Comparison of ENCODE assay signal across 1 mouse cellular context in genomic region chr9:104280725-104281495, GRCm38 (mm10).
TF ChIP-seq lines count a peak whose summit lies in the region.

No protein-coding gene starts in this region.

TF ChIP-seq in CH12.LX, 34 proteins besides CTCF, POLR2A, EP300 and RAD21 (continued from another document):
- no peak for TF ChIP-seq ZKSCAN1 (IDR thresholded peaks at IDR 0.05; ENCODE audit: borderline replicate concordance, low read depth, low read length)
- no peak for TF ChIP-seq NRF1 (IDR thresholded peaks at IDR 0.05; ENCODE audit: low read depth, low read length)
- peak; percentile 82 for TF ChIP-seq ZNF384 (IDR thresholded peaks at IDR 0.05; ENCODE audit: low read depth, low read length)
- no peak for TF ChIP-seq MAFK (IDR thresholded peaks at IDR 0.05; ENCODE audit: insufficient replicate concordance, low read length)
- TF ChIP-seq CHD2 (IDR thresholded peaks at IDR 0.05; ENCODE audit: low read length): no peak
- TF ChIP-seq SIN3A (IDR thresholded peaks at IDR 0.05; ENCODE audit: low read length): no peak
- TF ChIP-seq BHLHE40 (IDR thresholded peaks at IDR 0.05; ENCODE audit: low read depth, low read length): peak; percentile 90
- no peak for TF ChIP-seq JUN (IDR thresholded peaks at IDR 0.05; ENCODE audit: insufficient read depth, low read depth, low read length)
- no peak for TF ChIP-seq RCOR1 (conservative IDR thresholded peaks at IDR 0.05; ENCODE audit: low read depth, low read length)
- TF ChIP-seq PAX5 (IDR thresholded peaks at IDR 0.05; ENCODE audit: low read length): no peak
- TF ChIP-seq ELF1 (IDR thresholded peaks at IDR 0.05; ENCODE audit: low read depth, low read length): no peak
TF ChIP-seq in CH12.LX: peak in this region for 7.
